Mouse (Mus musculus): ENCODE measurements at regions not wholly inside any gene's neighbourhood (a gene's known extent, or its start where the extent isn't known, plus 50 kb on each side); places are given as distances from the start of the nearest gene placed in this dataset.

DNA sequence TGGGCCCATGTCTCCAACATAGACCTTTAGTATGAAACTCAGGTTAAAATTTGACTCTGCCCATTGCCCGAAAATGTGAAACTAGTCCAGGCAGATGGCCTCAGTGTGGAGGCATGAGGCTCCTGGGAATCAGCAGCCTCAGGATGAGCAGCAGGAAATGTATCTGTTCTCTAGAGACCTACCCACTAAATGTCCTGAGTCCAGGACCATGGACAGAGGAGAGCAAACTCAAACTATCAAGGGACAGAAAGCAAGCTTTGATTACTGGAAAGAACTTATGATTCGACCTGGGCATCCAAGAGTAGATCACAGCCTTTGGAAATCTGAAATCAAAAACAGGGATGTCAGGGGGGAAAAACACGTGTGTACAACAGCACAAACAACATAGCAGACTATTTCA lies 230.3 kb upstream of the Ncam1 start:
- intact Hi-C loops (cut with DNase I), result no loop called here
- no peak for DNase-seq

DNA sequence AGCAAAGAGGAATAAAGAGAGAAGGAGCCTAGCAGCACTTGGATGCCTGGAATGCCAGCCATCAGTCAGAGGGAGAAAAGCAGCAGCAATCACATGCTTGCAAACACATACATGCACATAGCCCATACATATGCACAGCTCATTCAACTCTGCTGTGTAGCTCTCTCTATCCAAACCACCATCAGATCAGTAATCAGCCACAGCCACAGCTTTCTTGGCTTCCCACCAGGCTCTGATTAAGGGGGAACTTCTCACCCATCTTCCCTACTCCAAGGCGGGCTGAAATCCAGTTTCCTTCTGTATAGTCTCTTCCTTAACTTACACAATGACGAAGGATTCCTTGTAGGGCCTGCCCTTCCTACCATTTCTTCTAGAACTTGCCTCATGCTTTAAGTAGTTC lies 229.8 kb upstream of the Ncam1 start:
- intact Hi-C loops (cut with DNase I), result no loop called here
- DNase-seq, result no peak

DNA sequence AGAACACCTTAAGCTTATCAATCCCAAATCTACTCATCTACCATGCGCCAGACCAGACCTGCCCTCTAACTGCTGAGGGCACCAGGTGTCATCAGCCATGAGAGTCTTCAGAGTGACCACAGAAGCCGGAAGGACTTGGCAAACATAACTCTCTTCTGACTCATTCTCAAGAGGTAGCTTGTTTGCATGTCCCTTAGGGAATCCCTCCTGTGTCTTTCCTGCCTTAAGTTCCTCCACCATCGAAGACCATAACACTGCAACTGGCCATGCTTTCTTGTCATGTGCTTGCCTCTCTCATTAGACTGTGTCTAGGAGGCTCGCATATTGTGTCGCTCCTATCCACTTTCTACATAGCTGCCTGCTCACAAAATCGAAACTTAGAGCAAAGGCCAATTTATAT lies 226.1 kb upstream of the Ncam1 start:
- no peak for DNase-seq
- intact Hi-C loops (cut with DNase I), result no loop called here

DNA sequence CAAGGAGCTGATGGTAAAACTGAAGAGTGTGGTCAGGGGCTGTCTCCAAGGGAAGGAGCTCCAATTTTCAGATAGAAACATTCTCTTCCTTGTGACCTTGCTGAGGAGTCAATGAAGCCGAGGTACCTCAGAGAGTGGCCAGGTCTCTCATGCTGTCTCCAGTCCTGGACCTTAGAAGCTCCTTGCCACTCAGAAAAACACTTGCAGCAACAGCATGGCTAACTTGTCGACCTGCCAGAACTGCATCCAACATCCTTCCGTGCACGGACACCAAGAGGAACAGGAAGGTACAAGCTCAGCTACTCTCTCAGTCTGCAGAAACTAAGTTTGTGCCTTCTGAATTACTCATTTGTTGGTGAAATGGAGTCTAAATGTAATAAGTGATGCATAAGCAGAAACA lies 214.9 kb upstream of the Ncam1 start:
- DNase-seq, result no peak
- intact Hi-C loops (cut with DNase I), result no loop called here

DNA sequence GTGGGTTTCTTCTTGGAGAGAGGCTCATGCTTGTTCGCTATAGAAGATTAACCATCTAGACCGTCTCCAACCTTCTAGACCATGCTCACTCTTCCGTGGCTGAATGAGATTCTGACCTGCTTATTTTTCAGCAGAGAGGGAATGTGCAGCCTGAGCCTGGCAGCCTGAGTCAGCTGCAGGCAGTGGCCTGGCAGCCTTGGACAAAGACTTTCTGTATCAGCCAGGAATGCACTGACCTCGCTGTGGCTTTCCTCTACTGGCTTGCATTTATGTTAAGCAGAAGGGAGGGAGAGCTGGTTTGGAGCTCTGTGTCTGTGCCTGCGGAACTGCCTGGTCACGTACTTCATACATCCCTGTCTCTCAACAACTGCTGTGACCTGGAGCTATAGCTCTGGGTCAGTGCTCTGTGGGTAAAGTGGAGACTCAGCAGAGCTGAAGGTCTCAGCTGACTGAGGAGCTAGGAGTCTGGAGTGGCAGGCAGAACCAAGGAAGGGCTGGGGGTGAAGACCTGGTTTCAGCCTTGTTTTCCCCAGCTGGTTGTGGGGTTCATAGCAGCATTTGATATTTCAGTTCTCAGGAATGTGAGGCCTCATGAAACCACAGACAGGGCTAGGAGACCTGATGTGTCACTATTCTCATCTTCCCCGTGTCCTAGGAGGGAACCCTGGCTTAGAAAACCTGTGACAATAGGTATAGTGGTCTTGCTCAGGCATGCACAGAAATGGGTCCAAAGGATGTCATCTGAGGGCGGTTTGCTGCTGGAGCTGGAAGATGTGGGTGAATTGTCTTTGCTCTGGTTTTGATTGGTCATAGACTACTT lies 207.2 kb upstream of the Ncam1 start:
- DNase-seq, result no peak
- intact Hi-C loops (cut with DNase I), result no loop called here

DNA sequence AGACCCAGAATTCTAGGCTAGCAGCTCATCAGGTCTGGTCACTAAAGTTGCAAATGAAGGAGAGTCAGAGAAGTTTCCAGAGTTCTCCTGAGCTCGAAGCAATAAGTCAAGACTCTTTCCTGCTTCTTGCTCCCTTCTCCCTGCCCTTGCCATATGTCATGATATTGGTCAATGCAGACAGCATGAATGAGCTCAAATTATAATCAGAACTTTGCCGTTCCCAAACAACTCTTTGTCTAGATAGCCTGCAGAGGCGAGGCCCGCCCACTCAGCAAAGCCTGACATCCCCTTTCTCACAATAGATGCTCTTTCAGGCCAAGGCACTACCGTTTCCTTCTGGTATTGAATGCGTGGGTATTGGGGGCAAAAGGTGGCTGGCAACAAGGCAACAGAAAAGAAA lies 204.0 kb upstream of the Ncam1 start:
- intact Hi-C loops (cut with DNase I), result loop anchor here (5.0 kb wide), 1 partner anchor 385 kb away; no protein-coding TSS in a partner anchor
- DNase-seq, result no peak

DNA sequence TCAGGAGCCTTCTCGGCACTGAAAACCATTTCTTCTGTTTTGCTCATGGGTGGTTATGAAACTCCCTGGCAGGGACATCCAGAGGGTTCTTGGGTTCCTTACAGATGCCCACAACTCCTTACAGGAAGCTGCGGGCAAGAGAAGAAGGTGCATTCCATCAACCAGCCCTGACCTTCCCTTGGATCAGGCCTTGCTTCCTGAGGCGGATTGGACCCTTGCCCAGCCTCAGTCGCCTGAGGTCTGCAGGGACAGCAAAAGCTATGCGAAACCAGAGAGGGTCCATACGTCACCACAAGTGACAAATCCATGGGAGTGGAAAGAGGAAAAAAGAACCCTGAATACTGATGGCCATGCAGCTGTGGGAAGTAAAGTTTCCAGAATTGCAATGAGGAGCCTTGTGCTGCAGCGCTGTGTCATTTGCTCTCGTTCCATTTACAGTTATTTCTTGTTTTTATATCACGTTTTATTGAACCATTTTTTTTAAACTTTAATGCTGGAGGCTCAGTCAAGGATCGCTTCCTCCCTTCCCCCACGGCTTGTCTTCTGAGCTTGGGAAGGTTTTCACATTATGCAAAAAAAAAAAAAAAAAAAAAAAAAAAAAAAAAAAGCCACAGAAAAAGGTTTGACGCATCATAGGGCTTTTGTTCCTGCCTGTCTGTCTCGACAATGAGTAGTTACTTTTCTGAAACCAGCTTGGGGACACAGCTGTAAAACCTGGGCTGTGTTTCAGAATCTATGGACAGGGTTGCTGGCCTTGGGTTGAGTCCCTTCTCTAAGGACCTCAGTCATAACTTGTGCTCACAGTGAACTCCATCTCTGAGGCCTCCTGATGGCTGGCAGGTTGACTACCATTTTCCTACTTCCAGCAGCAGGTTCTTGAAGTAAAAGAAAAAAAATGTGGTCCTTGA lies 202.0 kb upstream of the Ncam1 start:
- peak; percentile 18 to 30 for DNase-seq
- intact Hi-C loops (cut with DNase I), result loop anchor here (5.0 kb wide), 1 partner anchor 383 kb away; no protein-coding TSS in a partner anchor

DNA sequence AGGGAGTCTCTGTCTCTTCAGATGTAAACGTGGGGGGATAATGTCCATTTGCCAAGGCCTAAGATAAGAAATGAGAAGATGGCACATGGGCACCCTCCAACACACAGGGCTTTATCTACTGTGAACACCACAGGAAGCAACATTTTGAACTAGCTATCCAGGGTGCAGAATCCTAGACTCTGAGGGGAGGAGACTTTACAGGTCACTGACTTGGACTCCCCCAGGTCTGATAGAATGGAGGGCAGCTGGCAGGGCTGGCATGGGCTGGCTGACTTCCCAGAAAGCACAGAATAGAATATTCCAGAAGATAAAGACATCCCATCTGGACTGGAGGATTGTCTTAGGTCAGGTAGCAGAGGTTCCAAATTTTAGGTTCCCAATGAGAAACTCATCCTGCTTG lies 201.2 kb upstream of the Ncam1 start:
- intact Hi-C loops (cut with DNase I), result loop anchor here (5.0 kb wide), 1 partner anchor 383 kb away; no protein-coding TSS in a partner anchor
- no peak for DNase-seq

DNA sequence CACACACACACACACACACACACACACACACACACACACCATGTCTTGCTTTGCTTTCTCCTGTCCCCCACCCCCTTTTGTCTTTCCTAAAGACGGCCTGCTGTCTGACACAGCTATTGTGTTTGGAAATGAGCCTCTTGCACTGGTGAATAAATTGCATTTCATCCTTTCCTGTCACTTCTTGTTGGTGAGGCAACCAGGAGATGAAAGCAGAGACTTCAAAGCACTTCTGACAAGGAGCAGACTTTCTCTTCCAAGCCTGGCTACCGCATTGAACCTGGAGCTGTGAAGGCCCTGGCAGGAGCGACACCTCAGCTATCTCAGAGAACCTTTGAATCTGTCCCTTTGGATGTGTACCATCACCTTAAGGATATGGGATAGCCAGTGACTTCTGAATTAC lies 199.4 kb upstream of the Ncam1 start:
- no peak for DNase-seq
- intact Hi-C loops (cut with DNase I), result no loop called here

DNA sequence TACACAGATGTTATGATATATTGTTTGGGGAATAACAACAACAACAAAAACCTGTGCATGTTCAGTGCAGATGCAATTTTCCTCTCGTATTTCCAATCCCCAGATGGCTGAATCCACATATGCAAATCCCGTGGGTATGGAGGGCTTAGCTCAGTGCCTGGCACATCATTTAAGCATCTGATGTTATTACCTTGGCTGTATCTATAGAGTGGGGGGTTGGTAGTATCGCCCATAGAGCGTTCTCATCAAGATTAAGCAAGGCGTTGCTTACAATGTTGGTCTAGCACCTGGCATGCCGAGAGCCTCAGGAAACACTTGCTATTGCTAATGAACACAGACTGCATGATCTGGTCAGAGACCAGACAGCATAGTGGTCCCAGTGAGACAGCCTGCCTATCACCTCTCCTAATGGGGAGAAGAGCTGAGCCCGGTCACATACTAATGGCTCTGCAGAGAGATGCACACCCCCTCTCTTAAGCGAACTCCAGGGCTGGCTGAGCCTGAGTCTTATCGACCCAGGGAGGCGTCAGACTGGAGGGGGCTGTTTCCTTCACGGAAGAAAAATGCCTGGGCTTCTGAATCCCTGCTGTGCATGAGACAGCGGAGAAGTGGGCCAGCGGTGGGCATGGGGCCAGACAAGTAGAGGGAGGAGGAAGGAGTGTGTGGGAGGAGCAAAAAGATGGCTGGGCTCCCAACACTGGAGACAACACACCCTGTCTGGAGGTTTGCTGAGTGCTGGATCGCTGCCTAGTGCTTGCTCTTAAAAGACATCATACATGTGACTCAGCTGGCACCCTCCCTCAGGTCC lies 190.9 kb upstream of the Ncam1 start:
- intact Hi-C loops (cut with DNase I), result no loop called here
- peak; percentile 81 to 86 for DNase-seq

DNA sequence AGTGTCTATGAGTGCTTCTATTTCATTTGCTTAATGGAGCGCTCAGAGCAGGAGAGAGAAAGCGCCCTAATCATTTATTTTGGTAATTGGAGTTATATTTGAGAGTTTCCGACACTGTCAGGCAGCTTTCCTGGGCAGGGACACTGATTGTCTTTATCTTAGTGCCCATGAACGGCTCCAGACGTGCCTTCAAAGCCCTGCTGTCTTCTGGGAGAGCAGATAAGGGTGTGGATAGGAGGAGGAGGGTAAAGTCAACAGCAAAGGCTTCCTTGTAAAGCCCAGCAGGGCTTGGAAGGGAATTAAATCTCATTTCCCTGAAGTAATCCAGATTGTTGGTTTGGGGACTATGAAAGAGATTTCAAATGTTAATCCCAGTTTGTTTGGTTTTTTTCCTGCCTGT lies 189.3 kb upstream of the Ncam1 start:
- intact Hi-C loops (cut with DNase I), result no loop called here
- DNase-seq, result no peak

DNA sequence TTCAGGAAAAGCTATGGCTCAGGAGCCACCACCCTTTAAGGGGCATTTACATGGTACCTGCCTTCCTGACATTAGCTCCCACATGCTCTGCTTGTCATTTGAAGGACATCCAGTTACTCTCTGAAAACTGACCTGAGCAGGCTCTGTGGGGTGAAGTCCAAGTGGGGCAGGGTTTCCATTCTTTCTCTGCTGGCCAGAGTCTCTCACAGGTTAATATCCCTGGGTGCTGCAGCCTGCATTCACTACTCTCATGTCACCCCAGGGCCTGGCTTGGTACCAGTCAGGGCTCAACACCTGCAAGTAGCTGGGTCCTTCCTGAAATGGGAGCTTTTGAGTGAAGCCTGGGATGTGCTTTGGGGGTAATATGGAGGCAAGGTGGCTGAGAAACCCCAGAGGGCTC lies 188.8 kb upstream of the Ncam1 start:
- intact Hi-C loops (cut with DNase I), result no loop called here
- no peak for DNase-seq

DNA sequence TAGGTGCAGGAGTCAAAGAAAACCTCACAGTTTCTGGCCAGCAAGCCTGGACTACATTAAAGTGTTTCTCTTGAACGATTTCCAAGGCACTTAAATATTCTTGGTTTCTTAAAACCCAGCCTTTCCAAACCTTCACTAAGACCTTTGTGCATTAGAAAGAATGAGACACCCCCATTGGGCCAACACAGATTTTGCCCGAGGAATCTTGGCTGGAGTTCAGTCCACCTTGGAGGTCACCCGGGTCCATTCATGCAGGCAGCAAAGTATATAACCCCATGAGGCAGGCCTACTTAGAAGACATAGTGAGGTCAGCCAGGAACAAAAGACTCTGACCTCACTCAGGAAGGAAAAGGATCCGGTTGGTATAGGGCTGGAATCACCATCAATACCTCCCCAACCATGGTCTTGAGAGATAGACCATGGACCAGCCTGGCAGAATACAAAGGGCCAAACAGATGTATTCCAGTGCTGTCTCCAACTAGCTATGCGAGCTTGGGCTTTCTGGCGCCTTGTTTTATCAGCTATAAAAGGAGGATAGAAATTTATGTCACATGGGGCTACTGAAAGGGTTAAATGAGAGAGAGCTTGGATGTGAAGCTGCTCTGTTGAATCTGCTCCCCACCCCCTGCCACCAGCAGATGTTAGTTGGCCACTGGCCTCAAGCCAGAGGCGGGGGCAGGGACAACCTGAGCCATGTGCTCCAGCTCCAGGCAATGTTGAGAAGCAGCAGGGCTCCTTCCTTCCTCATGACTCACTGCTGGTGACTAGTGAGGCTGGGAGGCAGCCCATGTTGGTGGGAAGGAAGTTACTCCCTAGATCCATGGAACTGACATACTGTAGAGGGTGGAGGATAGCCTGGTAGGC lies 181.9 kb upstream of the Ncam1 start:
- DNase-seq, result peak in 1 of 2 experiments; percentile 17
- intact Hi-C loops (cut with DNase I), result no loop called here

DNA sequence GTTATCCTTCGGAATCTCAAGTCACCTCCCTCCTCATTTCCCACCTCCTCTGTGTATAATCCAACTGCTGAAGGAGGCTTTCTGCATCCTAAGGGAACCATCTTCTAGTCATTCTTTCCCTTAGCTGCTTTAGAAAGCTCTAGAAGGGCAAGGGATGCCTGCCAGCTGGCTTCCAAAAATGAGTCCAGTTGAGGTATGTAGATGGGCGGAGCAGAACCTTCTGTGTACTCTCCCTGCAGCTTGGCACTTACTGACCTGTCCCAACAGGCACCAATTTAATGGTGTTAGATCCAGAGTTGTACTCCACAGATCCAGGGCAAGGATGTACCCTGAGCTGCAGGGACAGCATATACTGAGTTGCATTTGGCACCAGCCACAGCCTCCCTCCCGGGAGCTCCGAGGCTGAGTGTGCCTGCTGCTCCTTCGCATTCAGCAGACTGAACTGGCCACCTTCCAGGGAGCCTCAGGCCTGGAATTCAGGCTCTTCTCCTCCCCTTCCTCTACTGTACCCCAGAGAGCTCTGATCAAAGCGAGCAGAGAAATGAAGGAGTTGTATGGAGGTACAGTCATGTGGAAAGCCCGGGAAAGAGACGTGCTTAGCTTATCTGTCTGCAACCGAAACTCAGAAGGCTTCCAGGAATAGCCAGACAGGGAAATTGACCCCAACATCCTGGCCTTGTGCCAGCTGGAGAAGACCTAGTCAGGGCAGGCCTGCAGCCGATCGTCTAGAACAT lies 177.4 kb upstream of the Ncam1 start:
- intact Hi-C loops (cut with DNase I), result no loop called here
- peak; percentile 40 to 57 for DNase-seq

DNA sequence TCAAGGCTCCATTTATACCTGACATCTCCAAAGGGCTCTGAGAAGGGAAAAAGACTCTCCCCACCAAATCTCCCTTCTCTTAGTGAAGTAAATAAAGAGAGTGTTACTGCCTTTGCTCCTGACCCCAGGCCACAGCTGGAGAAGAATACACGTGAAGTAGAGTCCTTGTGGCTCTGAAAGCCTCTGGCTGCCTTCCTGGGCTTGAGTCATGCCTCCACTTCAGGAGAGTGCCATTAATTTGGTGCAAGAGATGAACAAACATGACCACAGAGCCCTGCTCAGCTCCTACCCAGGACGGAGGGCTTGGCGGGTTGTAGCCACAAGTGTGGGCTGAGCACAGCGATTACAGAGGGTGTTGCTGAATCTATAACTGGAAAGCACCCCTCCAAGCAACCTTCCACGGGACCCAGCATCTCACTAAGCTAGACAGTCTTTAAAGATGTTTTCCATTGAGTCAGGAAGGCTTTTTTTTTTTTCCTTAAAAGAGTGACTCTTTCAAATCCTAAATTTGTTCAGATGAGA lies 175.3 kb upstream of the Ncam1 start:
- intact Hi-C loops (cut with DNase I), result no loop called here
- DNase-seq, result no peak

DNA sequence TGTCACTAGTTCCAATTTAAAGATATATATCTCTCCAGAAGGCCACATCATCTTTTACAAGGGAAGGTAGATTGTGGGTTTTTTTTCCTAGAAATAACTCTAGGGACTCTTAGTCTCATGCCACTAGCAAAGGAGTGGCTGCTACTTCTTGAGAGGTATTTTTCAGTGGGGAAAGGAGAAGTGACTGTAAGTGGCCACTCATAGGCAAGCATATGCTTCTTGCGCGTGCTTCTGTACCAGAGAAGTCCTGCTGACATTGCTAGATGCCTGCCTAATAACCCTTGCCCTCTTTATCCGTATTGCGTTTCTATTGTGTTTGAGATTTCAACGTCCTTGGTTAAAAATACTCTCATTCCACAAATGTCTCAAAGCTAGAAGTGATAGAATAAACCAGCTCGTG lies 170.7 kb upstream of the Ncam1 start:
- DNase-seq, result no peak
- intact Hi-C loops (cut with DNase I), result no loop called here

DNA sequence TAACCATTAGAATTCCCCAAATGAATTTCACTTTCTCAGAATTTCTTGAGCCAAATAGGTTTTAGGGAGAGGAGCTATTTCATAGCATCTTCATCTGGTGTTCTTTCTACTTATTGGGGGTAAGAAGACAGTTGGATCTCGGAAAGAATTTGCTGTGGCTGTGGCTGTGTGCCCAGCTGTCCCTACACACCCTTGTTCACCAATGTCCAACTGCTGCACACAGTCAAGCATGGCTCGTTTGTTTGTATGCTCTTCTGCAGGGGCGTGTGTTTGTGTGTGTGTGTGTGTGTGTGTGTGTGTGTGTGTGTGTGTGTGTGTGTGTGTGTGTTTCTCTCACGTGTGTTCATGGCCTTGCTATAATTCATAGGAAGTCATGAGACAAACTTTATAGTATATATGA lies 165.9 kb upstream of the Ncam1 start:
- intact Hi-C loops (cut with DNase I), result no loop called here
- no peak for DNase-seq

DNA sequence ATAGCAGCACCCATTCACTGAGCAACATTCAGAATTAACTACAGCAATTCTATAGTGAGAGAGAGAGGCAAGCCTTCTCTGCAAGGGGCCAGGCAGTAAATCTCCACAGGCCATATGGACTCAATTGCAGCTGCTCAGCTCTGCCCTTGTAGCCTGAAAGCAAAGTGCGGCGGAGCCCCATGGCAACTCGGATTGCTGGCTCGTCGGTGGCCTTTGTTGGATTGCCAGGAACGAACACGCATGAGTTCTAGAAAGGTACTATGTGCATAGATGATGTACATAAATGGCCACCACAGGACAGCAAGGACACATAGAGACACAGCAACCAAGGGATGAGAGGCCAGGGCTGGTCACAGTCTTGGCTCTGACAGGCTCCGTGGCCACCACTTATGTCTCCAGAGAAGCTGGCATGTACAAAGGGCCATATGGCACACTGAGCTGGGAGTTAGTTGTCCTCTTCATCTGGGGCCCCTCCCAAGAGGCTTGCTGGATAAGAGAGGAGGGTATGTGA lies 163.9 kb upstream of the Ncam1 start:
- DNase-seq, result no peak
- intact Hi-C loops (cut with DNase I), result no loop called here

DNA sequence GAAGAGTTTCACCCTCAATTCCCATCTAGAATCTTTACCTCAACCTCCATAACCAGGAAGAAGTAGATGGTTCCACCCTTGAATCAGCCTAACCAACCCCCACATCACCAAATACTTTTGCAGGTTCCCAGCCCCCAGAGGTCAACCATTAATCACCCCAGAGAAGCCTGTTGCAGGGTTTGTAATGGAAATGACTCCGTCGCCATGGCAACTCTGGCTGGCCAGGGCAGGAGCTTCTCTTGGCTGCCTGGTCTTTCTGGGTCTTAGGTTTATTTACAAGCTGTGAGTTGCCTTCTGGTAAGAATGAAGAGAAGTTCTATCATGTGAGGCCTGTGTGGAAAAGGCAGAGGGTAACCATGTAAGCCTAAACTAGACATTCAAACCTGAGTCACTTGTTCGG lies 163.2 kb upstream of the Ncam1 start:
- intact Hi-C loops (cut with DNase I), result no loop called here
- no peak for DNase-seq
